Mouse (Mus musculus): Measurements from ENCODE around the gene Gng11.

- TF ChIP-seq POLR2A (IDR thresholded peaks at IDR 0.05; ENCODE audit: borderline replicate concordance, extremely low read depth, low read depth, low read length) (no peak), CTCF (IDR thresholded peaks at IDR 0.05; ENCODE audit: insufficient read depth, low read length) (no peak)
Measured at GRCm38 (mm10) chr6:3982661-3983284, 20.9 kb upstream of the Gng11 start.

Measured in lung, adult 2 months (tissue).